Mouse (Mus musculus): ENCODE measurements around the gene Lrguk. TPM values are rescaled to one million over a fixed set of nuclear protein-coding genes. Genes with fewer than 3 reads are reported as not detected.

The Lrguk gene
- polyA plus RNA-seq, 1 experiment from 2014 or later = 1.4 TPM

GRCm38 (mm10) chr6:34073931-34074442 lies 44.7 kb downstream of the Lrguk start:
- Histone ChIP-seq H3K27ac (no peak overlapping the region), H3K4me2 (replicated peaks) (no peak overlapping the region), H3K9me3 (replicated peaks) (no peaks in the 10 kb centered on the region), H3K4me3 (no peak overlapping the region), H3K4me1 (no peaks in the 10 kb centered on the region), H3K36me3 (no peaks in the 10 kb centered on the region), H3K27me3 (no peaks in the 10 kb centered on the region), H3K9ac (no peak overlapping the region)
- no peak for ATAC-seq (ENCODE audit: low FRiP score)
- WGBS = 83% methylated on average over 3 of the region's 3 CpGs

- whole genome bisulfite sequencing = 80% methylated on average over 11 of the region's 11 CpGs
- Histone ChIP-seq H3K9me3 (replicated peaks) (no peaks in the 10 kb centered on the region), H3K9ac (no peak overlapping the region), H3K27ac (no peak overlapping the region), H3K4me3 (no peak overlapping the region), H3K4me2 (replicated peaks) (no peak overlapping the region), H3K4me1 (no peaks in the 10 kb centered on the region), H3K27me3 (no peaks in the 10 kb centered on the region), H3K36me3 (no peaks in the 10 kb centered on the region)
- no peak for ATAC-seq (ENCODE audit: low FRiP score)
These were observed 46.3 kb downstream of the Lrguk start for GRCm38 (mm10) chr6:34075520-34075919.

GRCm38 (mm10) chr6:34083471-34083870 lies 54.2 kb downstream of the Lrguk start:
- Histone ChIP-seq H3K4me2 (replicated peaks) (no peak overlapping the region), H3K27ac (no peak overlapping the region), H3K36me3 (no peaks in the 10 kb centered on the region), H3K9me3 (replicated peaks) (no peaks in the 10 kb centered on the region), H3K9ac (no peak overlapping the region), H3K4me1 (no peaks in the 10 kb centered on the region), H3K27me3 (no peaks in the 10 kb centered on the region), H3K4me3 (no peak overlapping the region)
- 91% methylated on average over 5 of the region's 5 CpGs for WGBS
- no peak for ATAC-seq (ENCODE audit: low FRiP score)

- ATAC-seq (ENCODE audit: low FRiP score) = no peak
- Histone ChIP-seq H3K36me3 (no peaks in the 10 kb centered on the region), H3K9ac (no peak overlapping the region), H3K4me1 (no peaks in the 10 kb centered on the region), H3K27me3 (no peaks in the 10 kb centered on the region), H3K9me3 (replicated peaks) (no peaks in the 10 kb centered on the region), H3K4me2 (replicated peaks) (no peak overlapping the region), H3K27ac (no peak overlapping the region), H3K4me3 (no peak overlapping the region)
- 94% methylated on average over 4 of the region's 4 CpGs for WGBS
These were observed 58.5 kb downstream of the Lrguk start for GRCm38 (mm10) chr6:34087701-34088100.

GRCm38 (mm10) chr6:34088986-34089385 lies 59.7 kb downstream of the Lrguk start:
- no peak for ATAC-seq (ENCODE audit: low FRiP score)
- no peak overlapping the region for H3K4me3 ChIP-seq
- no peaks in the 10 kb centered on the region for H3K36me3 ChIP-seq
- H3K9me3 ChIP-seq (replicated peaks) = no peaks in the 10 kb centered on the region
- H3K27me3 ChIP-seq = no peaks in the 10 kb centered on the region
- H3K4me1 ChIP-seq = no peaks in the 10 kb centered on the region
- H3K9ac ChIP-seq = no peak overlapping the region
- H3K4me2 ChIP-seq (replicated peaks) = no peak overlapping the region
- H3K27ac ChIP-seq = no peak overlapping the region
- 80% methylated on average over 3 of the region's 3 CpGs for WGBS

GRCm38 (mm10) chr6:34091537-34091936 lies 62.3 kb downstream of the Lrguk start:
- WGBS = 73% methylated on average over 3 of the region's 3 CpGs
- no peak overlapping the region for H3K4me2 ChIP-seq (replicated peaks)
- H3K9ac ChIP-seq = no peak overlapping the region
- no peak overlapping the region for H3K4me3 ChIP-seq
- H3K27me3 ChIP-seq = no peaks in the 10 kb centered on the region
- H3K27ac ChIP-seq = no peak overlapping the region
- no peak for ATAC-seq (ENCODE audit: low FRiP score)
- H3K4me1 ChIP-seq = no peaks in the 10 kb centered on the region
- no peaks in the 10 kb centered on the region for H3K36me3 ChIP-seq
- no peaks in the 10 kb centered on the region for H3K9me3 ChIP-seq (replicated peaks)

GRCm38 (mm10) chr6:34096274-34096673 lies 67.0 kb downstream of the Lrguk start:
- no peak for ATAC-seq (ENCODE audit: low FRiP score)
- Histone ChIP-seq H3K4me2 (replicated peaks) (no peak overlapping the region), H3K4me1 (no peaks in the 10 kb centered on the region), H3K9me3 (replicated peaks) (no peaks in the 10 kb centered on the region), H3K27me3 (no peaks in the 10 kb centered on the region), H3K27ac (no peak overlapping the region), H3K36me3 (no peaks in the 10 kb centered on the region), H3K9ac (no peak overlapping the region), H3K4me3 (no peak overlapping the region)
- WGBS = 90% methylated on average over 6 of the region's 6 CpGs

- Histone ChIP-seq H3K4me3 (no peak overlapping the region), H3K9ac (no peak overlapping the region), H3K4me1 (no peaks in the 10 kb centered on the region), H3K27me3 (no peaks in the 10 kb centered on the region), H3K27ac (no peak overlapping the region), H3K36me3 (no peaks in the 10 kb centered on the region), H3K4me2 (replicated peaks) (no peak overlapping the region), H3K9me3 (replicated peaks) (no peaks in the 10 kb centered on the region)
- no peak for ATAC-seq (ENCODE audit: low FRiP score)
- WGBS = 89% methylated on average over 4 of the region's 4 CpGs
These were observed 67.7 kb downstream of the Lrguk start for GRCm38 (mm10) chr6:34096905-34097304.

GRCm38 (mm10) chr6:34099725-34100124 lies 70.5 kb downstream of the Lrguk start:
- no peaks in the 10 kb centered on the region for H3K36me3 ChIP-seq
- no peak overlapping the region for H3K4me2 ChIP-seq (replicated peaks)
- ATAC-seq (ENCODE audit: low FRiP score) = no peak
- no peaks in the 10 kb centered on the region for H3K27me3 ChIP-seq
- H3K9me3 ChIP-seq (replicated peaks) = no peaks in the 10 kb centered on the region
- H3K4me1 ChIP-seq = no peaks in the 10 kb centered on the region
- H3K9ac ChIP-seq = no peak overlapping the region
- 92% methylated on average over 6 of the region's 6 CpGs for WGBS
- no peak overlapping the region for H3K4me3 ChIP-seq
- no peak overlapping the region for H3K27ac ChIP-seq

GRCm38 (mm10) chr6:34101531-34102396 lies 72.5 kb downstream of the Lrguk start:
- Histone ChIP-seq H3K27ac (no peak overlapping the region), H3K4me2 (replicated peaks) (no peak overlapping the region), H3K9me3 (replicated peaks) (no peaks in the 10 kb centered on the region), H3K27me3 (no peaks in the 10 kb centered on the region), H3K36me3 (no peaks in the 10 kb centered on the region), H3K9ac (no peak overlapping the region), H3K4me1 (no peaks in the 10 kb centered on the region), H3K4me3 (no peak overlapping the region)
- WGBS = 91% methylated on average over 15 of the region's 15 CpGs
- ATAC-seq (ENCODE audit: low FRiP score) = no peak

- H3K27me3 ChIP-seq = no peaks in the 10 kb centered on the region
- no peak overlapping the region for H3K9ac ChIP-seq
- H3K9me3 ChIP-seq (replicated peaks) = no peaks in the 10 kb centered on the region
- 89% methylated on average over 17 of the region's 17 CpGs for WGBS
- ATAC-seq (ENCODE audit: low FRiP score) = no peak
- H3K4me3 ChIP-seq = no peak overlapping the region
- H3K4me2 ChIP-seq (replicated peaks) = no peak overlapping the region
- no peak overlapping the region for H3K27ac ChIP-seq
- H3K36me3 ChIP-seq = no peaks in the 10 kb centered on the region
- no peaks in the 10 kb centered on the region for H3K4me1 ChIP-seq
These were observed 74.1 kb downstream of the Lrguk start for GRCm38 (mm10) chr6:34103251-34103920.

- H3K27me3 ChIP-seq = no peaks in the 10 kb centered on the region
- H3K4me2 ChIP-seq (replicated peaks) = no peak overlapping the region
- H3K4me3 ChIP-seq = no peak overlapping the region
- no peaks in the 10 kb centered on the region for H3K9me3 ChIP-seq (replicated peaks)
- no peak overlapping the region for H3K27ac ChIP-seq
- WGBS = 40% methylated on average over 10 of the region's 10 CpGs
- H3K4me1 ChIP-seq = 0 out of 2 replicates have a peak, but pooled peaks cover 2% of the 10 kb centered on the region
- no peaks in the 10 kb centered on the region for H3K36me3 ChIP-seq
- H3K9ac ChIP-seq = no peak overlapping the region
- ATAC-seq (ENCODE audit: low FRiP score) = no peak
These were observed 81.3 kb downstream of the Lrguk start for GRCm38 (mm10) chr6:34110571-34110970.
